Mouse (Mus musculus) liver, adult 2 months (tissue): Measurements from ENCODE around the gene Micu2. TPM values are rescaled to one million over a fixed set of nuclear protein-coding genes. Genes with fewer than 3 reads are reported as not detected.

Experiments used
- DNase-seq: peaks from one replicate; pipeline ENCODE4 v3.0.0-alpha.2; 2011; ENCODE audit warnings: low read depth, low spot score; ENCODE audit errors: extremely low read depth
- H3K27ac ChIP-seq: fragments of 200-500 bp; replicated peaks from 2 replicates; pipeline ENCODE4 v1.5.1; 2012; ENCODE audit warnings: low read depth, mild to moderate bottlenecking, control low read depth, inconsistent platforms, low read length; ENCODE audit not compliant: insufficient read depth
- H3K27me3 ChIP-seq: fragments of 200-500 bp; 2 replicates; pipeline ENCODE4 v1.6.1; 2012; ENCODE audit warnings: mild to moderate bottlenecking, moderate library complexity, low read length, inconsistent platforms; ENCODE audit not compliant: control insufficient read depth, insufficient read depth
- H3K36me3 ChIP-seq: fragments of 200-500 bp; 2 replicates; pipeline ENCODE4 v1.6.1; 2012; ENCODE audit warnings: low read length, inconsistent platforms; ENCODE audit not compliant: control insufficient read depth, insufficient read depth
- H3K4me1 ChIP-seq: fragments of 200-500 bp; 2 replicates; pipeline ENCODE4 v1.6.1; 2011; ENCODE audit warnings: low read length; ENCODE audit not compliant: control insufficient read depth, insufficient read depth
- H3K4me3 ChIP-seq: fragments of 200-500 bp; 2 replicates; pipeline ENCODE4 v1.5.1; 2011; ENCODE audit warnings: low read depth, mild to moderate bottlenecking, control low read depth, low read length, moderate library complexity; ENCODE audit not compliant: insufficient read depth
- H3K79me2 ChIP-seq: fragments of 200-500 bp; 2 replicates; pipeline ENCODE4 v1.6.1; 2012; ENCODE audit warnings: inconsistent platforms, mild to moderate bottlenecking, low read length, moderate library complexity; ENCODE audit not compliant: control insufficient read depth, insufficient read depth
- H3K9ac ChIP-seq: fragments of 200-500 bp; 2 replicates; pipeline ENCODE4 v1.6.1; 2012; ENCODE audit warnings: low read depth, mild to moderate bottlenecking, control low read depth, inconsistent platforms, low read length
- CTCF ChIP-seq: fragments of 200-500 bp; IDR thresholded peaks from 2 replicates; pipeline ENCODE4 v1.5.1; 2011; ENCODE audit warnings: low read depth, low read length, control low read depth
- POLR2A ChIP-seq: fragments of 200-500 bp; IDR thresholded peaks from 2 replicates; pipeline ENCODE4 v1.6.1; 2011; ENCODE audit warnings: low read length, control low read depth; ENCODE audit not compliant: insufficient read depth; ENCODE audit errors: extremely low read depth
- WGBS: fragments of 180-500 bp; shearing (Covaris S2); methylation state at CpG from one replicate; pipeline ENCODE4 v1.1.7; 2018; 5-methylcytosine and 5-hydroxymethylcytosine counted together
- polyA plus RNA-seq: library from polyadenylated mRNA; depleted of rRNA; stranded (reverse); fragments of >200 nt; gene quantifications from 2 replicates; pipeline ENCODE4 v1.2.3, GENCODE M21; 2012
- total RNA-seq: library from RNA; depleted of rRNA; stranded (reverse); fragments of >200 nt; gene quantifications from 2 replicates; pipeline ENCODE4 v1.2.3, GENCODE M21; 2014

The Micu2 gene
- total and polyA plus RNA-seq, 2 experiments: 11.0 to 43.6 TPM

GRCm38 (mm10) chr14:57975656-57976055 lies 23.4 kb downstream of the Micu2 start:
- 85% methylated on average over 6 of the region's 6 CpGs for WGBS
- Histone ChIP-seq H3K9ac (no peak overlapping the region), H3K79me2 (no peaks in the 10 kb centered on the region; the same call in 1 of the 2 replicates), H3K36me3 (no peaks in the 10 kb centered on the region), H3K4me3 (no peak overlapping the region), H3K27ac (no peak overlapping the region), H3K27me3 (no peaks in the 10 kb centered on the region), H3K4me1 (0 out of 2 replicates have a peak, but pooled peaks cover under 1% of the 10 kb centered on the region)
- TF ChIP-seq CTCF (no peak), POLR2A (no peak)
- DNase-seq: no peak

DNA sequence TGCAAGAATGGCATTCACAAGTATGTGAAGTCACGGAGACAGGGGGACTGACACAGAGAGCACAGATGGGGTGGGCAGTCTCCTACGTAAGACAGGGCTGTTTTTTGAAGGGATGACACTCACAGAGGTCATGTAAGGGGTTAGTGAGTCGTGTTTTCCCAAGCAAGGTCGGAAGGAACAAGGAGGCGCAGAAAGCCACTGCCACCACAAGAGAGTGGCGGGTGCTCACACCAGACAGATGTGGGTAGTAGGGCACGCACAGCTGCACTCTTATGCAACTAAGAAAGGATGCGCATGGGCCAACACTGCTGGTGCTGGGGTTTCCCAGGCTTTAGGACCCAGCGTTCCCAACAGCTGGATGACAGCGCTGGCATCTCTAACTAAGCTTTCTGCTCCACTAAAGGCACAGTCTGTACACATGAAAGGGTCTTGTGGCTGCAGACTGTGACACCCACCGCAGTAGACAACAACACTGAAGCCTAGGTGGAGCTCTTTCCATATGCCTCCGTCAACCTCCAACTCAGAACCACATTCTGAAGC lies 27.0 kb downstream of the Micu2 start:
- DNase-seq: no peak
- no peaks in the 10 kb centered on the region for H3K4me1 ChIP-seq
- no peak overlapping the region for H3K9ac ChIP-seq
- 83% methylated on average over 12 of the region's 12 CpGs for WGBS
- H3K79me2 ChIP-seq: no peaks in the 10 kb centered on the region; the same call in 1 of the 2 replicates
- no peaks in the 10 kb centered on the region for H3K27me3 ChIP-seq
- peaks cover 12% of the 10 kb centered on the region for H3K36me3 ChIP-seq
- no peak overlapping the region for H3K4me3 ChIP-seq
- no peak overlapping the region for H3K27ac ChIP-seq
- TF ChIP-seq CTCF (no peak), POLR2A (no peak)

GRCm38 (mm10) chr14:57968873-57969272 lies 30.2 kb downstream of the Micu2 start:
- no peaks in the 10 kb centered on the region for H3K4me1 ChIP-seq
- H3K9ac ChIP-seq: no peak overlapping the region
- no peaks in the 10 kb centered on the region for H3K27me3 ChIP-seq
- WGBS: 95% methylated on average over 6 of the region's 6 CpGs
- no peak overlapping the region for H3K27ac ChIP-seq
- TF ChIP-seq CTCF (no peak), POLR2A (no peak)
- peaks cover 12% of the 10 kb centered on the region for H3K36me3 ChIP-seq
- no peak for DNase-seq
- H3K79me2 ChIP-seq: no peaks in the 10 kb centered on the region; the same call in 1 of the 2 replicates
- H3K4me3 ChIP-seq: no peak overlapping the region

GRCm38 (mm10) chr14:57967080-57967797 lies 31.8 kb downstream of the Micu2 start:
- no peaks in the 10 kb centered on the region for H3K27me3 ChIP-seq
- 93% methylated on average over 4 of the region's 4 CpGs for WGBS
- H3K9ac ChIP-seq: no peak overlapping the region
- no peak for DNase-seq
- no peaks in the 10 kb centered on the region; the same call in 1 of the 2 replicates for H3K79me2 ChIP-seq
- no peak overlapping the region for H3K27ac ChIP-seq
- H3K36me3 ChIP-seq: peaks cover 12% of the 10 kb centered on the region
- peaks cover 4% of the 10 kb centered on the region for H3K4me1 ChIP-seq
- TF ChIP-seq CTCF: no peak
- TF ChIP-seq POLR2A: no peak
- no peak overlapping the region for H3K4me3 ChIP-seq

DNA sequence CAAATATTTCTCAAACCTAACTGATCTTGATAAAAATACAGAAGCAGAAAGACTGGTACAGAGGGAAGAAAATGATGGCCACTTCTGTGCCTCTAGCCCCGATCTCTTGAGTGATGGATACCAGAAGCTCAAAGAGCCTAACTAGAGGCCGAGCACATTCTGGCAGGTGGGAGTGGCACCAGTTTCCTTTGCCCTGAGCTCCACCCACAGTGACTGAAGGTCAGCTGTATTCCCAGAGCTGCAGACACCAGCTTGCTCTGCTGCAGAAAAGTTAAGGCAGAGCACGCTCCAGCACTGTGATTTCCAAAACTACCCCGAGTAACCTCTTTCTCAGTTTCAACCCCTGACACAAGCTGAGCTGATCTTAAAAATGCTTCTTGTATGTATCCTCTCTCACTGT lies 37.2 kb downstream of the Micu2 start:
- H3K79me2 ChIP-seq: no peaks in the 10 kb centered on the region
- H3K27me3 ChIP-seq: no peaks in the 10 kb centered on the region
- WGBS: 16% methylated on average over 4 of the region's 4 CpGs
- no peak overlapping the region for H3K4me3 ChIP-seq
- H3K4me1 ChIP-seq: peaks cover 5% of the 10 kb centered on the region
- no peak overlapping the region for H3K9ac ChIP-seq
- no peaks in the 10 kb centered on the region for H3K36me3 ChIP-seq
- TF ChIP-seq CTCF: no peak
- TF ChIP-seq POLR2A: no peak
- DNase-seq: peak; percentile 73
- H3K27ac ChIP-seq: no peak overlapping the region

DNA sequence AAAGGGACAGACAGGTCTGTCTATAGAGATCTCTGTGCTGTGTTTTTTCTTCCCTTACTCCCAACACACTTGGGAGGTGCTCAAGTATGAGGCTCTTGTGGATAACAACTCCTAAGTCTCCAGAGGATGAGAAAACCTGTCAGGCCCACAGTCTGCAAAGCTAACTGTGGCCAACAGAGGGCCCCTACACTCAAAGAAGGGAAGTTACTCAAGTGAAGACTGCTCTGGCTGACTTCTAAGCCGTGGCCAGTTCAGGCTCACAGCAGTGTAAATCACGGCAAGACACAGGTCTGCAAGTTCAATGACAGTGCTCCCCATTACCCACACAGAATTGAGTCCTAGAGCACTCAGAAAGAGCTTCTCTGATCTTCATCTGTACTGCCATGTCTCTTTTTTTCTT lies 48.0 kb downstream of the Micu2 start:
- H3K36me3 ChIP-seq: peaks cover 4% of the 10 kb centered on the region
- H3K27ac ChIP-seq: no peak overlapping the region
- DNase-seq: peak; percentile 18
- no peaks in the 10 kb centered on the region for H3K27me3 ChIP-seq
- H3K9ac ChIP-seq: no peak overlapping the region
- H3K79me2 ChIP-seq: no peaks in the 10 kb centered on the region
- TF ChIP-seq CTCF: peak; percentile 49
- TF ChIP-seq POLR2A: no peak
- no peak overlapping the region for H3K4me3 ChIP-seq
- 27% methylated on average over 2 of the region's 2 CpGs for WGBS
- H3K4me1 ChIP-seq: no peaks in the 10 kb centered on the region
